Mouse (Mus musculus) C2C12 (cell line): ENCODE measurements around the gene Socs7.

ENCODE experiments used
- CEBPB ChIP-seq: IDR thresholded peaks from one replicate; pipeline ENCODE4 v1.6.1; 2011; ENCODE audit warnings: low read depth, mild to moderate bottlenecking, control low read depth, moderate library complexity
- CTCF ChIP-seq: IDR thresholded peaks from one replicate; pipeline ENCODE4 v1.5.1; 2011; ENCODE audit not compliant: control insufficient read depth, insufficient read depth, insufficient read length
- FOSL1 ChIP-seq: IDR thresholded peaks from one replicate; pipeline ENCODE4 v1.8.0; 2011; ENCODE audit warnings: mild to moderate bottlenecking, low read length; ENCODE audit not compliant: poor library complexity, insufficient read depth, severe bottlenecking
- MYOD1 ChIP-seq: IDR thresholded peaks from one replicate; pipeline ENCODE4 v1.6.1; 2011; ENCODE audit warnings: low read depth; ENCODE audit not compliant: control insufficient read depth, insufficient read length
- MYOG ChIP-seq: IDR thresholded peaks from one replicate; pipeline ENCODE4 v1.6.1; 2011; ENCODE audit not compliant: control insufficient read depth, insufficient read length; ENCODE audit errors: extremely low read depth
- USF1 ChIP-seq: IDR thresholded peaks from one replicate; pipeline ENCODE4 v1.6.1; 2011; ENCODE audit warnings: low read depth, mild to moderate bottlenecking, control low read depth, moderate library complexity

DNA sequence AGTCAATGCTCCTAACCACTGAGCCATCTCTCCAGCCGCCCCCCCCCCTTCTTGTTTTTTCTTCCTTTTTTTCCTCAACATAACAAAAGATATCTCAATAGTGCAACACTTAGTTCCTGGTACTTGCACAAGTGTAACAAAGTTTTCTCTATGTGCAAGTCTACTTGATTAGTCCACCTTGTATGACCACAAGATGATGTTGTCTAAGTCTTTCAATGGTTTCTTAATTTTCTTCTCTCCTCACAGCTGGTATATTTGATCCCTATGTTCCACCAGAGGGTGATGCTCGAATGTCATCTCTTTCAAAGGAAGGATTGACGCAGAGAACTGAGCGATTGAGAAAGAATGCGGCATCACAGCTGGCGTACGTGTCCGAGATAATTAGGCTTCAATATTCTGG lies 41.2 kb upstream of the Socs7 start:
- TF ChIP-seq CTCF: no peak
- TF ChIP-seq USF1: no peak
- TF ChIP-seq MYOG: no peak
- no peak for TF ChIP-seq MYOD1
- TF ChIP-seq CEBPB: no peak
- TF ChIP-seq FOSL1: no peak
